ENCODE assay signal across 19 mouse cellular contexts in genomic region chr11:79051522-79051921, GRCm38 (mm10).
DNase-seq lines count a peak whose midpoint lies in the region; ATAC-seq and TF ChIP-seq lines count a peak whose summit lies in the region.
"Had no signal": no experiment of that assay in that cellular context is flagged by ENCODE, and none has a peak within 500 bp of the region (broad histone marks: within the 10 kb centered on the region; RNA-seq: fewer than 3 reads in every experiment).

No protein-coding gene starts in this region.

- peaks cover 10% of the 10 kb centered on the region; the same call in 1 of the 2 replicates for H3K36me3 ChIP-seq in heart, embryonic 12.5 days
- peaks cover 4% of the 10 kb centered on the region; the same call in 1 of the 2 replicates for H3K36me3 ChIP-seq in liver, embryonic 13.5 days
- H3K36me3 ChIP-seq: neural tube, embryonic 15.5 days had no signal

- 81% methylated on average over 9 of the region's 9 CpGs for WGBS in heart, embryonic 12.5 days
- 41% methylated on average over 9 of the region's 9 CpGs for WGBS in liver, embryonic 13.5 days (ENCODE audit: insufficient replicate concordance)

- no peak overlapping the region for H3K4me3 ChIP-seq in heart, embryonic 12.5 days
- peak overlapping the region; percentile 30 for H3K4me3 ChIP-seq in liver, embryonic 13.5 days (replicated peaks)
- no peak overlapping the region for H3K4me3 ChIP-seq in layer of hippocampus, adult 2 months
- H3K4me3 ChIP-seq: forebrain, embryonic 13.5 days; limb, embryonic 15.5 days; neural tube, embryonic 15.5 days had no signal

- H3K27ac ChIP-seq in heart, embryonic 12.5 days (ENCODE audit: poor library complexity, severe bottlenecking), result peak overlapping the region; percentile 54
- H3K27ac ChIP-seq in liver, embryonic 13.5 days, result peak overlapping the region; percentile 95
- H3K27ac ChIP-seq in layer of hippocampus, adult 2 months, result no peak overlapping the region
- H3K27ac ChIP-seq: forebrain, embryonic 13.5 days; kidney, postnatal 0 days; limb, embryonic 15.5 days; neural tube, embryonic 15.5 days had no signal

- no peak for DNase-seq in heart, adult 9 months (ENCODE audit: low spot score in 2 of 2)
- peak; percentile 54 for DNase-seq in CD4-positive helper T cell, adult 2 months (ENCODE audit: low read depth, low spot score)
- DNase-seq in liver, embryonic 13.5 days, result no peak
- no peak for DNase-seq in cerebellum, postnatal 36 days
- DNase-seq in layer of hippocampus, adult 2 months (ENCODE audit: low spot score in 2 of 2), result no peak
- no peak for DNase-seq in yolk sac, embryonic 10.5 days (ENCODE audit: low spot score)
- DNase-seq: cerebellum, adult 9-11 months; embryo, embryonic 11 days; kidney, adult 11 months; lung, postnatal 14 days; right cerebral cortex, postnatal 25 days had no signal

- H3K4me2 ChIP-seq in heart, embryonic 12.5 days, result peak overlapping the region; percentile 29; the same call in 1 of the 2 replicates
- H3K4me2 ChIP-seq in liver, embryonic 13.5 days, result peak overlapping the region; percentile 67
- H3K4me2 ChIP-seq: forebrain, embryonic 13.5 days; limb, embryonic 15.5 days; midbrain, embryonic 11.5 days; neural tube, embryonic 15.5 days had no signal

- no peak for ATAC-seq in heart, embryonic 12.5 days (ENCODE audit: insufficient number of reproducible peaks, low FRiP score)
- peak; percentile 10 for ATAC-seq in common myeloid progenitor, adult 5-6 weeks (replicated peaks; ENCODE audit: low read depth, poor library complexity, severe bottlenecking)
- peak; percentile 45; the same call in 1 of the 2 replicates for ATAC-seq in liver, embryonic 13.5 days (ENCODE audit: low read depth)
- ATAC-seq: forebrain, embryonic 13.5 days; hindbrain, embryonic 16.5 days had no signal

- no peaks in the 10 kb centered on the region for H3K27me3 ChIP-seq in heart, embryonic 12.5 days (replicated peaks)
- no peaks in the 10 kb centered on the region for H3K27me3 ChIP-seq in liver, embryonic 13.5 days
- H3K27me3 ChIP-seq: forebrain, embryonic 13.5 days; limb, embryonic 15.5 days; neural tube, embryonic 15.5 days had no signal

- H3K9ac ChIP-seq in heart, embryonic 12.5 days, result no peak overlapping the region; the same call in 1 of the 2 replicates
- peak overlapping the region; percentile 63 for H3K9ac ChIP-seq in liver, embryonic 13.5 days
- H3K9ac ChIP-seq: forebrain, embryonic 13.5 days; limb, embryonic 15.5 days; neural tube, embryonic 15.5 days had no signal

- peaks cover 5% of the 10 kb centered on the region for H3K9me3 ChIP-seq in heart, embryonic 12.5 days (replicated peaks)
- H3K9me3 ChIP-seq in liver, embryonic 13.5 days (replicated peaks), result 0 out of 2 replicates have a peak, but pooled peaks cover 5% of the 10 kb centered on the region
- H3K9me3 ChIP-seq: limb, embryonic 15.5 days; neural tube, embryonic 15.5 days had no signal

- peaks cover 70% of the 10 kb centered on the region for H3K4me1 ChIP-seq in heart, embryonic 12.5 days (replicated peaks)
- peaks cover 63% of the 10 kb centered on the region for H3K4me1 ChIP-seq in liver, embryonic 13.5 days (replicated peaks)

- no peak for TF ChIP-seq CTCF in layer of hippocampus, adult 2 months (conservative IDR thresholded peaks at IDR 0.05)
